Mouse (Mus musculus) hindbrain, embryonic 10.5 days (tissue): ENCODE data around the gene Cap2. TPM values are rescaled to one million over a fixed set of nuclear protein-coding genes. Genes with fewer than 3 reads are reported as not detected.

Experiments used
- DNase-seq: peaks from one replicate; pipeline ENCODE4 v3.0.0-alpha.2; 2017; ENCODE audit warnings: low spot score
- H3K27ac ChIP-seq: fragments of 300-500 bp; sonication (generic); 2 replicates; pipeline ENCODE4 v1.5.1; 2016; ENCODE audit warnings: mild to moderate bottlenecking, moderate library complexity
- H3K27me3 ChIP-seq: fragments of 300-500 bp; sonication (generic); 2 replicates; pipeline ENCODE4 v1.6.1; 2016; ENCODE audit warnings: mild to moderate bottlenecking; ENCODE audit not compliant: poor library complexity, insufficient read depth, severe bottlenecking
- H3K36me3 ChIP-seq: fragments of 300-500 bp; sonication (generic); 2 replicates; pipeline ENCODE4 v1.6.1; 2016; ENCODE audit warnings: mild to moderate bottlenecking, moderate library complexity
- H3K4me1 ChIP-seq: fragments of 300-500 bp; sonication (generic); replicated peaks from 2 replicates; pipeline ENCODE4 v1.6.1; 2016; ENCODE audit warnings: mild to moderate bottlenecking
- H3K4me3 ChIP-seq: fragments of 300-500 bp; sonication (generic); 2 replicates; pipeline ENCODE4 v1.5.1; 2016; ENCODE audit warnings: mild to moderate bottlenecking, moderate library complexity
- H3K9me3 ChIP-seq: fragments of 300-500 bp; sonication (generic); 2 replicates; pipeline ENCODE4 v1.6.1; 2016; ENCODE audit warnings: mild to moderate bottlenecking, moderate library complexity
- WGBS: fragments of 180-500 bp; shearing (Covaris S2); methylation state at CpG from one replicate; pipeline ENCODE4 v1.1.7; 2016; 5-methylcytosine and 5-hydroxymethylcytosine counted together
- polyA plus RNA-seq: library from polyadenylated mRNA; unstranded; fragments of >200 nt; fragmentation: Nextera tagmentation; extraction: Ambion mirVana; gene quantifications from 2 replicates; pipeline ENCODE4 v1.2.1, GENCODE M21; 2016

Gene Cap2
- polyA plus RNA-seq = 5.1 and 5.9 TPM in 2 replicates

DNA sequence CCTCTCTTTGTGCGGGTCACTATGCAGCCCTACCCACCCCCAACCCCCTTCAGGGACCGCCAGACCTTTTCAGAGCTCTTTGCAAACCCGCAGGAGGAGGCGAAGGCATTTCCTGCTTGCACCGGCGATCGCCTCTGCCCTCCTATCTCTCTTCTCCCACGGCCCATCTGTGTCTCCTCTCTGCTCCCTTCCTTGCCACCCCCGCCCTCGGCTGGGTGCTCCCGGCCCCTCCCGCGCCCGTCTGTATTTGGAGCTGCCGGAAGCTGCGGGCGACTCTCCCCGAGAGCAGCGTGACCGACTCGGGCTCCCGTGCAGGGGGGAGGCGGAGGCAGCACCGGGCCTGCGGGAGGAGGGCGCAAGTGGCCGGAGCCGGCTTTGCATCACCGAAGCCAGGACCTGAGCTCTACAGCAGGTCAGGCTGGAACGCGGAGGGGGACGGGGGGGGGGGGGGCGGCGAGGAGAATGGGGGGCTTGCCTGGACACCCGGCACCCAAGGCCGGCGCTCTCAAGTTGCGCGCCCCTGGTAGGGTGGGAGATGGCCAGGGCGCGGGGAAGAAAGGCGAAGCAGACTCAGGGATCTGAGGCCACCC is at the start of gene Cap2:
Cap2 (plus strand) TSS at position 49 of the 590 bp plus-strand sequence.
- peak; percentile 75 for DNase-seq
- peaks cover 13% of the 10 kb centered on the region for H3K4me1 ChIP-seq
- H3K27me3 ChIP-seq = peaks cover 5% of the 10 kb centered on the region
- WGBS = under 1% methylated on average over 42 of the region's 42 CpGs
- peak within 1 kb of the TSS; percentile 61 for H3K4me3 ChIP-seq
- 0 out of 2 replicates have a peak, but pooled peaks cover 4% of the 10 kb centered on the region for H3K9me3 ChIP-seq
- H3K27ac ChIP-seq = peak within 1 kb of the TSS; percentile 84
- H3K36me3 ChIP-seq = no peaks in the 10 kb centered on the region

DNA sequence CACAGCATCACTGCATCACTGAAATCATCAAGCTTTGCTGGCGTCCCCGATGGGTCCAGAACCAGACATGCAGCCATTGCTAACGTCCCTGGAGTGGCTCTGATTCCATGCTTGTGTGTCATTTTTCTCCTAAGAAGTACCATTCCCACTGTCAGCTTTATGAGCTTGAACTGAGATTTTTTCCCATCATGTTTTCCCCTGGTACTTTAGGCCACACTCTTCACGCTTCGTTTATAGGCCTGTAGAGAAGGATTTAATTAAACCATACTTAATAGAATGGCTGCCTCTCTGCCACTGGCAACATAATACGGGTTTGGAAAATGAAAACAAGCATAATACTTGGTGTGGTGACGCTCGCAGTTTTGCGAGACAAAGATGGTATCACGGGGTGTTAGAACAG is 42.1 kb upstream of the Cap2 start:
- DNase-seq = no peak
- Histone ChIP-seq H3K4me1 (no peaks in the 10 kb centered on the region), H3K4me3 (no peak overlapping the region), H3K9me3 (no peaks in the 10 kb centered on the region), H3K27me3 (no peaks in the 10 kb centered on the region), H3K36me3 (no peaks in the 10 kb centered on the region), H3K27ac (no peak overlapping the region)
- WGBS = 92% methylated on average over 10 of the region's 10 CpGs

DNA sequence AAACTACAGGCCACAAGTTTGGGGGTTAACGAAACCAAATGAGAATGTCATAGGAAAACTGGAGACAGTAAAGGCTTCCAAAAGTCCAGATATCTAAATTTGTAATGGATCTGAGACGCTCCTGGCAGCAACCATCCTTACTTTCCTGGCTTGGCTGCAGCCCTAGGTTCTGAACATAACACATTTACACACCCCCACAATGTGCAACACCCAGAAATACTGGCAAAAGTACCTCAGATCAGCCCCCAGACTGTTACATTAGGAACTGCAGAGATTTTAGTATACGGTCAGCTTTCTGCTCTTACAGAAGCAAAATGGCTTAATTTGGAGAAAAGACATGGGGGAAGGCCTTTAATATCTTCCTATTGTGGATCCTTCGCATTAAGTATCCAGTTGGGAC is 39.4 kb upstream of the Cap2 start:
- DNase-seq = no peak
- no peaks in the 10 kb centered on the region for H3K36me3 ChIP-seq
- H3K27me3 ChIP-seq = no peaks in the 10 kb centered on the region
- H3K27ac ChIP-seq = no peak overlapping the region
- H3K4me1 ChIP-seq = no peaks in the 10 kb centered on the region
- 91% methylated on average over 4 of the region's 4 CpGs for WGBS
- H3K9me3 ChIP-seq = no peaks in the 10 kb centered on the region
- no peak overlapping the region for H3K4me3 ChIP-seq

DNA sequence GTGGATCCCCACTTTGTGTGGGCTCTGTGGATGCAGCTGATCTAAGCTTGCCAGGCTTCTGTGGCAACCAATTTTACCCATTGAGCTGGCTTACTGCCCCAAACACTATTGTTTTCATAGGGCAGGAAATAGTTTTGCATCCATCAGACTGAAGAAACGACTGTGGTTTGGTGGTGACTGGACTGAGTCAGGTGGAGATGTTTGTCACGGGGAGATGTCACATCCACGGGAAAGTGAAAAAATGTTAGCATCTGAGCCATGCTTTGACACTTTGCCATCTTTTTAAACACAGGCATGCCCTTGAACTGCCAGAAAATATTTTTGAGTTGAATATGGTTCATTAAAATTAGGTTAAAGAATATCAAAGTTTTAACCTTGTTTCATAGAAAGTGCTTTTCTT is 37.9 kb upstream of the Cap2 start:
- Histone ChIP-seq H3K4me1 (no peaks in the 10 kb centered on the region), H3K36me3 (no peaks in the 10 kb centered on the region), H3K27ac (no peak overlapping the region), H3K4me3 (no peak overlapping the region), H3K9me3 (no peaks in the 10 kb centered on the region), H3K27me3 (no peaks in the 10 kb centered on the region)
- DNase-seq = no peak
- WGBS = 78% methylated on average over 3 of the region's 3 CpGs

DNA sequence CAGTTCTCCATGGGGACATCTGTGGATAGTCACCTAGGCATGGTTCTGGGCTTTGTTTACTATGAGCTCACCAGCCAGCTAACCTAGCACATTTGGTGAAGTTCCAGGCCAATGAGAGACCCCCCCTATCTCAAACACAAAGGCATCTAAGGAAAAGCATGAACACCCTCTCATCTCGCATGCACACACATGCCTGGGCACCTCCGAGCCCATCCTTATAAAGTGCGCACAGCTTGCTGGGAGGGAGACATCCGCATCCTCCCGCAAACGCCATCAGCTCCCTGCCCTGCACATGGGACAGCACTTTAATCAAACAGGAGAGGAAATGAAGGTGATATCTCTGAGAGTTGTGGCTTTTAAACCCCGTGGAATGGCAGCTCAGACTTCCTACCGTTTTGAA is 33.4 kb upstream of the Cap2 start:
- Histone ChIP-seq H3K36me3 (no peaks in the 10 kb centered on the region), H3K4me3 (no peak overlapping the region), H3K27ac (no peak overlapping the region), H3K9me3 (no peaks in the 10 kb centered on the region), H3K27me3 (no peaks in the 10 kb centered on the region), H3K4me1 (no peaks in the 10 kb centered on the region)
- DNase-seq = no peak
- WGBS = 78% methylated on average over 8 of the region's 8 CpGs

DNA sequence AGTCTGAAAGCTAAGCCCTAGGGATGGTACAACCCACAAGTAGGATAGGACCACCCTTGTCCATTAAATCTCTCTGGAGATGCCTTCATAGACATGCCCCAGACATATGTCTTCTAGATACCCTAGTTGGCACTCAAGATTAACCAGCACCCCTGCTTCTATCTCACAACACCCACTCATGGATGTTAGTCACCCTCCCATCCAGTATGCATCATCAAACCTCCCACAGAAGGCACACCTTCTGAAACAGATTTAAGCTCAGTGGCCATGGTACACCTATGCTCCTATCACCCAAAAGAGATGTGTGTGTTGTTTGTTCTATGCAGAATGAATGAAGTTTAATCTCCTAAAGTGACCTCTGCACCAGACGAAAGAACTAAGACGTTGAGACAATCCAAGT is 32.1 kb upstream of the Cap2 start:
- Histone ChIP-seq H3K27me3 (no peaks in the 10 kb centered on the region), H3K4me3 (no peak overlapping the region), H3K9me3 (no peaks in the 10 kb centered on the region), H3K4me1 (no peaks in the 10 kb centered on the region), H3K27ac (no peak overlapping the region), H3K36me3 (no peaks in the 10 kb centered on the region)
- 94% methylated on average over 2 of the region's 2 CpGs for WGBS
- no peak for DNase-seq

DNA sequence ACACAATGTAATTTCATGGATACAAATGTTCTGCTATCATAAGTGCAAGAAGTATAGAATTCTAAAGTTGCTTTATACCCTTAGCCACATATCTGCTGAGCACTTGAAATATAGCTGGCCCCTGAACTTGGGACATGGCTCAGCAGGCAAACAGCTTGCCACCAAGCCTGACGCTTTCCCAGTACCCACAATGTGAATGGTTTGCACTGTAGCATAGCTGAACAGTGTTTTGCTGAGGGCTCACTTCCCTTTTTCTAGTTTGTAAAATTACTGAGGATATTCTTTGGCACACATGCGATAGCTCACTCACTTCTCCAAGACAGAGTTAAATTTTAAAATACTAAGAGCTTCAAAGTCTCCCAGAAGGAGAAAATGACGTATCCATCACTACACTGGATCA is 20.4 kb upstream of the Cap2 start:
- WGBS = 81% methylated on average over 3 of the region's 3 CpGs
- DNase-seq = no peak
- H3K36me3 ChIP-seq = no peaks in the 10 kb centered on the region

DNA sequence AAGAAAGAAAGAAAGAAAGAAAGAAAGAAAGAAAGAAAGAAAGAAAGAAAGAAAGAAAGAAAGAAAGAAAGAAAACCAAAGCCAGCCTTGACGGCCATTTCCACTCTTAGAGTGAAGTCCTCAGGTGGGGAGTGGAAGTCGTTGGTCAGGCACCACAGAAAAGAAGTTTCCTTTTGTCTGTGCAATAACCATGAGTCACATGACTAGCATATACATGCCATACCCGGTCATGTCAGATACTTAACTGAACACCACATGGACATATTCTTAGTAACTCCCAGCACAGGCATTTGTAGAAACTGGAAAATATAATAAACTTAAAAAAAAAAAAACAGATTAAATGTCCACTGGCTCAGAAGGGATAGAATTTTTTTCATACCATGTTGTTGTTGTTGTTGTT is 16.0 kb upstream of the Cap2 start:
- H3K27me3 ChIP-seq = no peaks in the 10 kb centered on the region
- DNase-seq = no peak
- H3K27ac ChIP-seq = no peak overlapping the region
- WGBS = 85% methylated on average over 3 of the region's 3 CpGs
- no peak overlapping the region for H3K4me3 ChIP-seq
- H3K36me3 ChIP-seq = no peaks in the 10 kb centered on the region
- no peaks in the 10 kb centered on the region for H3K9me3 ChIP-seq
- H3K4me1 ChIP-seq = no peaks in the 10 kb centered on the region

More for the DNA sequence above, 20.4 kb upstream of the Cap2 start:
- Histone ChIP-seq H3K27ac (no peak overlapping the region), H3K4me3 (no peak overlapping the region), H3K9me3 (no peaks in the 10 kb centered on the region), H3K27me3 (no peaks in the 10 kb centered on the region), H3K4me1 (no peaks in the 10 kb centered on the region)

DNA sequence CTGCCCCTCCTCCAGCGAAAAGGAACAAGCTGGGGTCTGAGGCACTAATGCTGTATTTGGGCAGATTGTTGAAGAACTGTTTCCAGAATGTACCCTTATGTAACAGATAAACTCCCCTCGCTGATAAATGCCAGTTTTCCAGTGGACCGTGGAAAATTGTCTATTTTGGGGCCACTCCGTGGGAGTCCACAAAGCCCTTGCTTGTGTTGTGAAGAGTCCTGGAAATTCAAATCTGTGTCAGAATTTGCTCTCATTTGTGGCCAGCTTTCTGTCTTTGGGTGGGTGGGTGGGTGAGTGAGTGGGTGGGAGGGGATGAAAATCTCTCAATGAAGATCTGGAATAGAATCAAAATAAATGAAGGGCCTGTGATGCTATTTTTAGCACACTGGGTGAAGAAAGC is 13.5 kb upstream of the Cap2 start:
- WGBS = 74% methylated on average over 4 of the region's 4 CpGs
- Histone ChIP-seq H3K27me3 (no peaks in the 10 kb centered on the region), H3K4me3 (no peak overlapping the region), H3K4me1 (0 out of 2 replicates have a peak, but pooled peaks cover 3% of the 10 kb centered on the region), H3K36me3 (no peaks in the 10 kb centered on the region), H3K27ac (no peak overlapping the region), H3K9me3 (no peaks in the 10 kb centered on the region)
- DNase-seq = no peak

DNA sequence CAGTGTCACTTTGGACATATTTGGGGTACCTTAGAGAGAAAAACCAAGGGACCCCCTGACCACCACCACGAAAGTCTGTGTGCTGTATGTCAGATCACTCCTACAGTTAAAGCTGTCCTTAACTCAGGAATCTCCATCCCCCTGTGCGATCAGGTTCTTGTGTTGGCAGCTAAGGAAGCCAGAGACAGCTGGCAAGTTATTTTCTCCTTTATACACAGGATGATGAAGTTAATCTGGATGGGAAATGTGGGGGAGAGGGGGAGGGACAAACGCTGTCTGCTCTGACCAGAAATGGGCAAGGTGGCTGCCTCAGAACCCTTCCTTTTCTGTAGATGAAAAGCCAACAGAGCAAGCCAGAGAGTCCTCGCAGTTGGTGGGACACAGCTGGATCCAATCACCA is 11.0 kb upstream of the Cap2 start:
- H3K36me3 ChIP-seq = no peaks in the 10 kb centered on the region
- no peak for DNase-seq
- 0 out of 2 replicates have a peak, but pooled peaks cover 3% of the 10 kb centered on the region for H3K4me1 ChIP-seq
- no peaks in the 10 kb centered on the region for H3K9me3 ChIP-seq
- H3K4me3 ChIP-seq = no peak overlapping the region
- WGBS = 48% methylated on average over 4 of the region's 4 CpGs
- H3K27me3 ChIP-seq = no peaks in the 10 kb centered on the region
- no peak overlapping the region for H3K27ac ChIP-seq

DNA sequence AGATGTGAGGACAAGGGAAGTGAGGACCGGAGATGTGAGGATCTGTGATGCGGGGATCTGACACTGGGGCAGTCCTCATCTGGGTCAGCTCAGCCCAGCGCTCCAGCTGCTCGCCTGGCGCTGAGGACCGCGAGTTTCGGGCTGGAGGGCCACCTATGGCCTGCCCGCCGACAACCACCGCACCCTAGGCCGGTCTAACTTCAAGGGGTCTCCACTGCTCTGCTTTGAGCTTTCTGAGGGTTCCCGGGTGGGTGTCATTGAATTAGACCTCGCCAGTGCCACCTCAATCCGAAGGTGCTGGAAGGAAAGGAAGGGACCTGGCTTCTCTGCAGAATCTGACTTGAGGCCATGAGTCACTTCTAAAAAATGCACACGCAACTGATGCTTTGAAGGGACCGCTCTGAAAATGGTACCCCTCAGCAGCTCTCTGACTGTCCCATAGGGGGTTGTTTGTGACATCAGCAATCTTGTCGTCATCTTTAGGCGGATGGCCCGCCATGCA is 793 bp downstream of the Cap2 start:
- WGBS = 9% methylated on average over 20 of the region's 20 CpGs
- H3K36me3 ChIP-seq = no peaks in the 10 kb centered on the region
- H3K9me3 ChIP-seq = 0 out of 2 replicates have a peak, but pooled peaks cover 4% of the 10 kb centered on the region
- peak overlapping the region; percentile 84 for H3K27ac ChIP-seq
- peak; percentile 61 for DNase-seq
- H3K4me1 ChIP-seq = peaks cover 13% of the 10 kb centered on the region
- peaks cover 5% of the 10 kb centered on the region for H3K27me3 ChIP-seq
- peak overlapping the region; percentile 61 for H3K4me3 ChIP-seq

DNA sequence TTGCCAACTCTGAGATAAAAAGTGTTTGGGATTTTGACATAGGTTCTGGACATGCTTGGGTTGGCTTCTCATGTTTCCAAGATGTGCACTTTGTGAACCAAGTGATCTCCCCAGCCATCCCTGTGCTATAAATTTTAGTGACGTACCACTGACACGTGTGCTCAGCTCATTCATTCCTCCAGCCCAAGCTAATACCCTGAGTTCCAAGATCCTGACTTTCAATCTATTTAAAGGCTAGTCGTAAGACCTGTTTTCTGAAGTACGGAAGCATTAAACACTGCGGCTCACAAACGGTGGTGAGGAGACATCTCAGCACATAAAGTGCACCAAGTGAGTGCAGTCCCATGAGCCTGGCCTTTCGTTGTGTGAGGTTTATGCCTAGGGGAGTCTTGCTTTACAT is 6.3 kb downstream of the Cap2 start:
- no peak overlapping the region for H3K4me3 ChIP-seq
- H3K27me3 ChIP-seq = peaks cover 5% of the 10 kb centered on the region
- no peak overlapping the region for H3K27ac ChIP-seq
- DNase-seq = no peak
- 89% methylated on average over 7 of the region's 7 CpGs for WGBS
- no peaks in the 10 kb centered on the region for H3K36me3 ChIP-seq
- no peaks in the 10 kb centered on the region for H3K4me1 ChIP-seq
- H3K9me3 ChIP-seq = 0 out of 2 replicates have a peak, but pooled peaks cover 5% of the 10 kb centered on the region

DNA sequence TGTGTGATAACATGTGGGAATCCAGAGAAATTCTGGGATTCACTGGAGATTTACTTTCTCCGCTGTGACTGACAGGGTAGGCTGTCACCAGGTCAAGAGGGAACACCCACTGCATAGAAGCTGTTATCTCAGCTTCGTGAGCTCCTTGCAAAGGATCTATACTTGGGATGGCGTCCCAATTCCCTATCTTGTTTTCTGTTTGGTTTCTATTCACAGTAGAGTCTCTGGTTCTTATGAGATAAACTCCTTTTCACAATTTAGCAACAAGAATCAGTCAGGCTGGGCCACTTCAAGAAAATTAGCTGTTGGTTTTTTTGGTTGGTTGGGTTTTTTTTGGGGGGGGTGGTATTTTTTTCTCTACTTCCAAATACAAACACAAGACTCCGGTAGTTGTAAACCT is 7.2 kb downstream of the Cap2 start:
- 0 out of 2 replicates have a peak, but pooled peaks cover 5% of the 10 kb centered on the region for H3K9me3 ChIP-seq
- H3K4me1 ChIP-seq = no peaks in the 10 kb centered on the region
- no peak for DNase-seq
- no peak overlapping the region for H3K4me3 ChIP-seq
- no peaks in the 10 kb centered on the region for H3K27me3 ChIP-seq
- H3K36me3 ChIP-seq = no peaks in the 10 kb centered on the region
- H3K27ac ChIP-seq = no peak overlapping the region
- 70% methylated on average over 4 of the region's 4 CpGs for WGBS
